Mouse (Mus musculus): ENCODE data around the gene Cib3. TPM values are rescaled to one million over a fixed set of nuclear protein-coding genes. Genes with fewer than 3 reads are reported as not detected.
A peak's percentile ranks its signal among the peaks of the same experiment; 100 is the strongest.

The Cib3 gene
- polyA plus RNA-seq, 1 experiment from 2014 or later: not detected

DNA sequence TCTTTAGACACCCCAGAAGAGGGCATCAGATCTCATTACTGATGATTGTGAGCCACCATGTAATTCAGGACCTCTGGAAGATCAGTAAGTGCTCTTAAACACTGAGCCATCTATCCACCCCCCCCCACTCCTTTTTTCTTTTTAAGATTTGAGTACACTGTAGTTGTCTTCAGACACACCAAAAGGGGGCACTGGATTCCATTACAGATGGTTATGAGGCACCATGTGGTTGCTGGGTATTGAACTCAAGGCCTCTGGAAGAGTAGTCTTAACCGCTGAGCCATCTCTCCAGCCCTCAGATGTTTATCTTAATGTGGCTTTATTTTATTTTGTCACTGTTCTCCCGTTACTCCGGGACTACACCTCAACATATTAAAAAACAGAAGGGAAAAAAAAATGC is 52.6 kb downstream of the Cib3 start:
- H3K4me1 ChIP-seq (ENCODE audit: control insufficient read depth, insufficient read depth, low read length): peaks cover 19% of the 10 kb centered on the region
- peak overlapping the region; percentile 70; the same call in 1 of the 2 replicates for H3K9ac ChIP-seq (ENCODE audit: low read depth, low read length)
- no peak for ATAC-seq
- WGBS: 75% methylated on average over 3 of the region's 3 CpGs
- H3K36me3 ChIP-seq (ENCODE audit: control insufficient read depth, insufficient read depth, low read length): peaks cover 6% of the 10 kb centered on the region; the same call in 1 of the 2 replicates
- H3K4me3 ChIP-seq (ENCODE audit: low read length): peak overlapping the region; percentile 51
- no peak overlapping the region for H3K27ac ChIP-seq (ENCODE audit: low read length)
- H3K27me3 ChIP-seq (replicated peaks; ENCODE audit: control insufficient read depth, insufficient read depth, low read length): no peaks in the 10 kb centered on the region
- no peaks in the 10 kb centered on the region; the same call in 1 of the 2 replicates for H3K9me3 ChIP-seq (ENCODE audit: control insufficient read depth, low read length)
- H3K4me2 ChIP-seq (ENCODE audit: low read depth, low read length): peak overlapping the region; percentile 84

DNA sequence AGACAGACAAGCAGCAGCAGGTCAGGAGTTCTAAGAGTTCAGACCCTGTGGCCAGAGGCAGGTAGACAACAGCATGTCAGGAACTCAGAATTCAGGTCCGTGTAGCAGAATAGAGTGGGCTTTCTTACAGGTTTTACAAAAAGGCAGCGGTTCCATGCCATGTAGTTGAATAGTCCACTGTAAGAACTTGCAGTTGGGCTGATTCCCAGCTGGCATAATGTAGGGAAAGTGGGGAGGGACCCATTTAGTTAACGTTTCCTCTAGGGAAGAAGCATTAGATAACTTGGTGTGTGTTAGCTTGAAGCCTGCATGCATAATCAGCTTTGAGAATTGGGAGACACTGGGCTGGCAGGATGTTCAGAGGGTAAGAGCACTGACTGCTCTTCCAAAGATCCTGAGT is 53.9 kb downstream of the Cib3 start:
- Histone ChIP-seq H3K4me1 (ENCODE audit: control insufficient read depth, insufficient read depth, low read length) (peaks cover 19% of the 10 kb centered on the region), H3K27me3 (replicated peaks; ENCODE audit: control insufficient read depth, insufficient read depth, low read length) (no peaks in the 10 kb centered on the region), H3K27ac (ENCODE audit: low read length) (no peak overlapping the region), H3K36me3 (ENCODE audit: control insufficient read depth, insufficient read depth, low read length) (no peaks in the 10 kb centered on the region), H3K9me3 (ENCODE audit: control insufficient read depth, low read length) (no peaks in the 10 kb centered on the region; the same call in 1 of the 2 replicates), H3K4me2 (ENCODE audit: low read depth, low read length) (no peak overlapping the region), H3K9ac (ENCODE audit: low read depth, low read length) (no peak overlapping the region), H3K4me3 (ENCODE audit: low read length) (no peak overlapping the region)
- WGBS: 77% methylated on average over 3 of the region's 3 CpGs
- ATAC-seq: no peak

DNA sequence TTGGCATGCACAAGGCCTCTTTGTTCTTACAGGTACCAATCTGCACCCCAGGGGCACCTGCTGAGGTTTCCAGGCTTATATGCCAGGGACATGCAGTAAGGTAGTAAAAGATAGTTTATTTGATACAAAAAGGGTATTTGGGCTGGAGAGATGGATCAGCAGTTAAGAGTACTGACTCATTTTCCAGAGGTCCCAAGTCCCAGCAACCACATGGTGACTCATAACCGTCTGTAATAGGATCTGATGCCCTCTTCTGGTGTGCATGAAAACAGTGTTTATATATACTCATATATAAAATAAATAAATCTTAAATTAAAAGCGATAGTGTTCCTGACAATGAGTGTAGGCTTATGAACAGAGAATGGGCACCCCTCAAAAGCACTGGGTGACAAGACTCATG is 54.5 kb downstream of the Cib3 start:
- H3K9ac ChIP-seq (ENCODE audit: low read depth, low read length): no peak overlapping the region
- no peaks in the 10 kb centered on the region; the same call in 1 of the 2 replicates for H3K9me3 ChIP-seq (ENCODE audit: control insufficient read depth, low read length)
- H3K4me1 ChIP-seq (ENCODE audit: control insufficient read depth, insufficient read depth, low read length): peaks cover 19% of the 10 kb centered on the region
- 81% methylated on average over 2 of the region's 2 CpGs for WGBS
- no peak overlapping the region for H3K27ac ChIP-seq (ENCODE audit: low read length)
- no peak overlapping the region for H3K4me2 ChIP-seq (ENCODE audit: low read depth, low read length)
- H3K4me3 ChIP-seq (ENCODE audit: low read length): no peak overlapping the region
- no peaks in the 10 kb centered on the region for H3K36me3 ChIP-seq (ENCODE audit: control insufficient read depth, insufficient read depth, low read length)
- no peak for ATAC-seq
- H3K27me3 ChIP-seq (replicated peaks; ENCODE audit: control insufficient read depth, insufficient read depth, low read length): no peaks in the 10 kb centered on the region

Other genes starting within 250 kb of the Cib3 start
- gene Cyp4f18, start 203.2 kb downstream of the Cib3 start, polyA plus RNA-seq (2015; fragmentation: Nextera tagmentation; extraction: Ambion mirVana): 3.3 and 3.8 TPM in 2 replicates
- not detected in 2 replicates for gene Olfr372, start 171.6 kb downstream of the Cib3 start, polyA plus RNA-seq (2015; fragmentation: Nextera tagmentation; extraction: Ambion mirVana)
- 0.11 and 0.16 TPM in 2 replicates for gene Olfr373, start 129.7 kb downstream of the Cib3 start, polyA plus RNA-seq (2015; fragmentation: Nextera tagmentation; extraction: Ambion mirVana)
- gene Olfr374, start 105.8 kb downstream of the Cib3 start, polyA plus RNA-seq (2015; fragmentation: Nextera tagmentation; extraction: Ambion mirVana): 0.13 TPM in 1 of 2 replicates, not detected in the other
- 510 and 538 TPM in 2 replicates for gene Tpm4, start 77.9 kb downstream of the Cib3 start, polyA plus RNA-seq (2015; fragmentation: Nextera tagmentation; extraction: Ambion mirVana)
- gene Rab8a, start 51.6 kb downstream of the Cib3 start, polyA plus RNA-seq (2015; fragmentation: Nextera tagmentation; extraction: Ambion mirVana): 177 and 178 TPM in 2 replicates
- gene Hsh2d, start 23.2 kb downstream of the Cib3 start, polyA plus RNA-seq (2015; fragmentation: Nextera tagmentation; extraction: Ambion mirVana): 2.5 and 2.7 TPM in 2 replicates
- not detected in 2 replicates for gene Gm11034, start 799 bp upstream of the Cib3 start, polyA plus RNA-seq (2015; fragmentation: Nextera tagmentation; extraction: Ambion mirVana)
- gene Fam32a, start 6.9 kb upstream of the Cib3 start, polyA plus RNA-seq (2015; fragmentation: Nextera tagmentation; extraction: Ambion mirVana): 71.7 and 76.3 TPM in 2 replicates
- gene Ap1m1, start 27.2 kb upstream of the Cib3 start, polyA plus RNA-seq (2015; fragmentation: Nextera tagmentation; extraction: Ambion mirVana): 105 and 106 TPM in 2 replicates
- gene Gm10282, start 92.4 kb upstream of the Cib3 start, polyA plus RNA-seq (2015; fragmentation: Nextera tagmentation; extraction: Ambion mirVana): 14.3 and 18.9 TPM in 2 replicates
- 3.6 and 5.1 TPM in 2 replicates for gene Klf2, start 106.2 kb upstream of the Cib3 start, polyA plus RNA-seq (2015; fragmentation: Nextera tagmentation; extraction: Ambion mirVana)
- 41.9 and 42.5 TPM in 2 replicates for gene Eps15l1, start 208.6 kb upstream of the Cib3 start, polyA plus RNA-seq (2015; fragmentation: Nextera tagmentation; extraction: Ambion mirVana)
- 1.4 and 1.5 TPM in 2 replicates for gene Calr3, start 231.0 kb upstream of the Cib3 start, polyA plus RNA-seq (2015; fragmentation: Nextera tagmentation; extraction: Ambion mirVana)
- gene 1700030K09Rik, start 231.0 kb upstream of the Cib3 start, polyA plus RNA-seq (2015; fragmentation: Nextera tagmentation; extraction: Ambion mirVana): 10.7 and 11.5 TPM in 2 replicates

All from intestine, embryonic 16.5 days (tissue).